Mouse (Mus musculus) liver, embryonic 14.5 days (tissue): ENCODE data around the gene Il10rb. TPM values are rescaled to one million over a fixed set of nuclear protein-coding genes. Genes with fewer than 3 reads are reported as not detected.
"Not testable (repeated sequence)": the region's sequence is repeated elsewhere in the genome, so short reads cannot be mapped to it uniquely, and the experiment has no call there.

Experiments used
- ATAC-seq: fragments of 200-750 bp; cut with Nextera tagmentation; 2 replicates; pipeline ENCODE4 v1.8.0; 2017; ENCODE audit warnings: moderate number of reproducible peaks, mild to moderate bottlenecking, moderate library complexity; ENCODE audit not compliant: insufficient read depth
- DNase-seq, 3 experiments: peaks; one replicate each; pipeline ENCODE4 v3.0.0-alpha.2; 2012 to 2013; ENCODE audit warnings: low read depth in 3 of 3, low spot score in 3 of 3
- H3K27ac ChIP-seq: fragments of 300-500 bp; sonication (generic); 2 replicates; pipeline ENCODE4 v1.5.1; 2014; ENCODE audit warnings: moderate library complexity, mild to moderate bottlenecking, control low read depth, inconsistent platforms
- H3K27me3 ChIP-seq: fragments of 300-500 bp; sonication (generic); 2 replicates; pipeline ENCODE4 v1.6.1; 2014; ENCODE audit warnings: mild to moderate bottlenecking, low read length, moderate library complexity; ENCODE audit not compliant: control insufficient read depth, insufficient read depth
- H3K36me3 ChIP-seq: fragments of 300-500 bp; sonication (generic); replicated peaks from 2 replicates; pipeline ENCODE4 v1.6.1; 2014; ENCODE audit warnings: low read depth; ENCODE audit not compliant: control insufficient read depth, insufficient read depth
- H3K4me1 ChIP-seq, 2 experiments: fragments of 200-500 bp in 1 of 2; fragments of 300-500 bp in 1 of 2; sonication (generic) in 1 of 2; replicated peaks; 2 replicates each; pipeline ENCODE4 v1.6.1; 2012 to 2014; ENCODE audit warnings: antibody characterized with exemption in 1 of 2, inconsistent platforms in 1 of 2, low read length in 1 of 2; ENCODE audit not compliant: control insufficient read depth in 2 of 2, insufficient read depth in 2 of 2
- H3K4me2 ChIP-seq: fragments of 300-500 bp; sonication (generic); 2 replicates; pipeline ENCODE4 v1.6.1; 2014; ENCODE audit warnings: low read depth, mild to moderate bottlenecking, control low read depth, moderate library complexity
- H3K4me3 ChIP-seq, 2 experiments: fragments of 200-500 bp in 1 of 2; fragments of 300-500 bp in 1 of 2; sonication (generic) in 1 of 2; 2 replicates each; pipeline ENCODE4 v1.5.1; 2012 to 2014; ENCODE audit warnings: low read depth in 2 of 2, low read length in 2 of 2, mild to moderate bottlenecking in 2 of 2, control low read depth in 1 of 2, inconsistent platforms in 1 of 2, moderate library complexity in 1 of 2; ENCODE audit not compliant: insufficient read depth in 1 of 2
- H3K9ac ChIP-seq: fragments of 300-500 bp; sonication (generic); replicated peaks from 2 replicates; pipeline ENCODE4 v1.6.1; 2014; ENCODE audit warnings: mild to moderate bottlenecking, control low read depth, moderate library complexity
- H3K9me3 ChIP-seq: fragments of 300-500 bp; sonication (generic); 2 replicates; pipeline ENCODE4 v1.6.1; 2016; ENCODE audit warnings: low read length, mixed read lengths; ENCODE audit not compliant: control insufficient read depth
- CTCF ChIP-seq: IDR thresholded peaks from 2 replicates; pipeline ENCODE4 v1.5.1; 2016; ENCODE audit warnings: antibody characterized with exemption, low read depth, control low read depth
- EP300 ChIP-seq: IDR thresholded peaks from 2 replicates; pipeline ENCODE4 v1.6.1; 2016; ENCODE audit warnings: antibody characterized with exemption, low read depth
- WGBS: fragments of 180-500 bp; shearing (Covaris S2); extraction: QIAGEN DNeasy Blood & Tissue Kit; methylation state at CpG from one replicate; pipeline ENCODE4 v1.1.7; 2014; ENCODE audit not compliant: insufficient replicate concordance; 5-methylcytosine and 5-hydroxymethylcytosine counted together
- polyA plus RNA-seq, 2 experiments: library from polyadenylated mRNA; depleted of rRNA in 1 of 2; stranded (reverse) in 1 of 2; unstranded in 1 of 2; fragments of >200 nt; fragmentation: Nextera tagmentation in 1 of 2; extraction: Ambion mirVana in 1 of 2; gene quantifications; 2 replicates each; pipeline versions ENCODE4 v1.2.1 to v1.2.3; 2012 to 2014

Il10rb gene
- polyA plus RNA-seq, 2 experiments, result 12.4 to 24.9 TPM

- ATAC-seq (no peak), DNase-seq (no peak)
- Histone ChIP-seq H3K27me3 (no peaks in the 10 kb centered on the region), H3K9ac (no peak overlapping the region), H3K36me3 (no peaks in the 10 kb centered on the region), H3K4me3 (no peak overlapping the region), H3K27ac (peak overlapping the region; percentile 61), H3K4me1 (peaks cover 47 to 67% of the 10 kb centered on the region in 2 experiments), H3K9me3 (no peaks in the 10 kb centered on the region), H3K4me2 (no peak overlapping the region)
- TF ChIP-seq CTCF, result no peak
- no peak for TF ChIP-seq EP300
- WGBS, result 41% methylated on average over 3 of the region's 3 CpGs
Measured at GRCm38 (mm10) chr16:91438081-91438480, 32.1 kb downstream of the Il10rb start.

DNA sequence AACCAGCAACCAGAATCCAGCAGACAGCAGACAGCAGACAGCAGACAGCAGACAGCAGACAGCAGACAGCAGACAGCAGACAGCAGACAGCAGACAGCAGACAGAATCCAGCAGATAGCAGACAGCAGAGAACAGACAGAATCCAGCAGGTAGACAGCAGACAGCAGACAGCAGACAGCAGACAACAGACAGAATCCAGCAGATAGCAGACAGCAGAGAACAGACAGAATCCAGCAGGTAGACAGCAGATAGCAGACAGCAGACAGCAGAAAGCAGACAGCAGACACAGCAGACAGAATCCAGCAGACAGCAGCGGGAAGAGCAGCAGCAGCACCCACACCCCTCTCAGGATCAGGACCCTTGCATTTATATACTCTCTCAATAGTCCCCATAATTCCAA is 32.6 kb downstream of the Il10rb start:
- not testable (repeated sequence) for H3K27me3 ChIP-seq

GRCm38 (mm10) chr16:91441366-91441765 is 35.4 kb downstream of the Il10rb start:
- 5% methylated on average over 7 of the region's 7 CpGs for WGBS
- Histone ChIP-seq H3K9ac (peak overlapping the region; percentile 61), H3K4me3 (peak overlapping the region; percentile 19 to 35; a peak in 2 of 4 replicates), H3K4me2 (peak overlapping the region; percentile 85), H3K9me3 (no peaks in the 10 kb centered on the region), H3K4me1 (peaks cover 42 to 67% of the 10 kb centered on the region in 2 experiments), H3K36me3 (no peaks in the 10 kb centered on the region), H3K27ac (peak overlapping the region; percentile 98), H3K27me3 (no peaks in the 10 kb centered on the region)
- peak; percentile 95 to 96 (median 95) for DNase-seq
- ATAC-seq, result peak; percentile 88
- TF ChIP-seq CTCF (peak; percentile 73), EP300 (peak; percentile 86)

More for the DNA sequence above, 32.6 kb downstream of the Il10rb start:
- peak overlapping the region; percentile 61 for H3K27ac ChIP-seq
- peaks cover 46 to 67% of the 10 kb centered on the region in 2 experiments for H3K4me1 ChIP-seq
- 0 out of 2 replicates have a peak overlapping the region, but pooled peaks have one; percentile 5 for H3K9ac ChIP-seq
- not testable (repeated sequence) for DNase-seq, H3K9me3 ChIP-seq, H3K4me3 ChIP-seq, H3K36me3 ChIP-seq, ATAC-seq, H3K4me2 ChIP-seq
- WGBS, result 97% methylated on average over 1 of the region's 1 CpGs
- peak; percentile 45 for TF ChIP-seq EP300

GRCm38 (mm10) chr16:91441811-91442240 is 35.9 kb downstream of the Il10rb start:
- Histone ChIP-seq H3K4me3 (no peak overlapping the region), H3K4me1 (peaks cover 47 to 70% of the 10 kb centered on the region in 2 experiments), H3K9me3 (no peaks in the 10 kb centered on the region), H3K27me3 (no peaks in the 10 kb centered on the region), H3K36me3 (no peaks in the 10 kb centered on the region), H3K4me2 (peak overlapping the region; percentile 85), H3K9ac (peak overlapping the region; percentile 78), H3K27ac (peak overlapping the region; percentile 98)
- DNase-seq (peak; percentile 96 to 97 (median 97)), ATAC-seq (peak; percentile 98)
- WGBS, result 11% methylated on average over 7 of the region's 7 CpGs
- TF ChIP-seq EP300 (peak; percentile 96), CTCF (no peak)

- DNase-seq (peak in 2 of 3 experiments; percentile 60), ATAC-seq (peak; percentile 59)
- Histone ChIP-seq H3K9me3 (no peaks in the 10 kb centered on the region), H3K27ac (peak overlapping the region; percentile 98), H3K4me2 (peak overlapping the region; percentile 85), H3K4me3 (peak overlapping the region in 1 of 2 experiments; percentile 9; a peak in 1 of 4 replicates), H3K27me3 (no peaks in the 10 kb centered on the region), H3K4me1 (peaks cover 53 to 75% of the 10 kb centered on the region in 2 experiments), H3K9ac (peak overlapping the region; percentile 78), H3K36me3 (no peaks in the 10 kb centered on the region)
- TF ChIP-seq CTCF (no peak), EP300 (no peak)
- WGBS, result 16% methylated on average over 4 of the region's 4 CpGs
Measured at GRCm38 (mm10) chr16:91442446-91442845, 36.5 kb downstream of the Il10rb start.
